Comparison of ENCODE assay signal across 11 mouse cellular contexts in genomic region chr15:31381936-31382468, GRCm38 (mm10). TPM values are rescaled to one million over a fixed set of nuclear protein-coding genes. Genes with fewer than 3 reads are reported as not detected.
DNase-seq lines count a peak whose midpoint lies in the region; ATAC-seq and TF ChIP-seq lines count a peak whose summit lies in the region.
"Had no signal": no experiment of that assay in that cellular context is flagged by ENCODE, and none has a peak within 500 bp of the region (broad histone marks: within the 10 kb centered on the region; RNA-seq: fewer than 3 reads in every experiment).

No protein-coding gene starts in this region.

- H3K4me2 ChIP-seq in heart, embryonic 16.5 days (ENCODE audit: low read depth, low read length), result no peak overlapping the region; the same call in 1 of the 2 replicates
- H3K4me2 ChIP-seq: limb, embryonic 12.5 days had no signal

- H3K36me3 ChIP-seq in G1E (replicated peaks), result no peaks in the 10 kb centered on the region
- no peaks in the 10 kb centered on the region for H3K36me3 ChIP-seq in heart, embryonic 16.5 days (ENCODE audit: control insufficient read depth, insufficient read depth)
- H3K36me3 ChIP-seq: forebrain, embryonic 10.5 days; limb, embryonic 12.5 days had no signal

- peaks cover 14% of the 10 kb centered on the region for H3K4me1 ChIP-seq in G1E (ENCODE audit: insufficient read depth, low read depth, low read length)
- peaks cover 7% of the 10 kb centered on the region for H3K4me1 ChIP-seq in heart, embryonic 16.5 days (ENCODE audit: control insufficient read depth, insufficient read depth, low read length)
- H3K4me1 ChIP-seq: forebrain, embryonic 10.5 days; limb, embryonic 12.5 days had no signal

- no peak overlapping the region for H3K9ac ChIP-seq in heart, embryonic 16.5 days (ENCODE audit: low read length)
- H3K9ac ChIP-seq: limb, embryonic 12.5 days had no signal

- H3K9me3 ChIP-seq in G1E (replicated peaks), result peaks cover 1% of the 10 kb centered on the region; the same call in 1 of the 2 replicates
- H3K9me3 ChIP-seq in heart, embryonic 16.5 days (replicated peaks; ENCODE audit: control insufficient read depth, low read length), result no peaks in the 10 kb centered on the region; the same call in 1 of the 2 replicates

- no peak overlapping the region for H3K4me3 ChIP-seq in G1E (ENCODE audit: low read depth, low read length)
- no peak overlapping the region for H3K4me3 ChIP-seq in heart, embryonic 16.5 days (ENCODE audit: low read length)
- H3K4me3 ChIP-seq: forebrain, embryonic 10.5 days; limb, embryonic 12.5 days had no signal

- in situ Hi-C loops in Patski (cut with MboI; ENCODE audit: low pct_unique_long_range_greater_than_20kb), result no loop called here

- TF ChIP-seq CTCF in G1E (IDR thresholded peaks at IDR 0.05; ENCODE audit: low read depth, low read length), result no peak
- no peak for TF ChIP-seq CTCF in Patski (IDR thresholded peaks at IDR 0.05)

- ATAC-seq in G1E (ENCODE audit: extremely low read depth, insufficient number of reproducible peaks, low FRiP score, poor library complexity, severe bottlenecking) (peak; percentile 34; the same call in 1 of the 2 replicates), Patski (peak; percentile 31)
- peak; percentile 70 for ATAC-seq in heart, embryonic 16.5 days (replicated peaks; ENCODE audit: extremely low read depth, insufficient read depth, low FRiP score)

- WGBS in heart, embryonic 16.5 days, result 20% methylated on average over 11 of the region's 11 CpGs

- DNase-seq in G1E (ENCODE audit: low spot score) (no peak), Patski (ENCODE audit: low read depth, low spot score) (no peak)
- peak; percentile 74 to 86 for DNase-seq in kidney, postnatal 36 days
- DNase-seq in cerebellum, adult 9-11 months, result no peak
- no peak for DNase-seq in layer of hippocampus, adult 11-12 months (ENCODE audit: low spot score)
- DNase-seq in T-cell, adult 2 months (ENCODE audit: low spot score), result no peak
- no peak for DNase-seq in thymus, postnatal 0 days (ENCODE audit: low spot score)
- DNase-seq: thymus, postnatal 25 days had no signal

- CTCF ChIA-PET in Patski (lab: Charles Lee), result no interaction called here

- no peak overlapping the region for H3K27ac ChIP-seq in heart, embryonic 16.5 days (ENCODE audit: low read length)
- H3K27ac ChIP-seq: forebrain, embryonic 10.5 days; limb, embryonic 12.5 days had no signal

- POLR2A ChIA-PET in Patski (lab: Charles Lee), result no interaction called here

- H3K27me3 ChIP-seq in G1E (ENCODE audit: insufficient read depth, low read length) (peaks cover 1% of the 10 kb centered on the region; the same call in 1 of the 2 replicates), Patski (no peaks in the 10 kb centered on the region)
- no peaks in the 10 kb centered on the region for H3K27me3 ChIP-seq in heart, embryonic 16.5 days (ENCODE audit: control insufficient read depth, insufficient read depth, low read length)
- H3K27me3 ChIP-seq: limb, embryonic 12.5 days had no signal

RNA-seq across cellular contexts. Expression of gene Ankrd33b, which starts 14.5 kb away (rescaled TPM):
- not detected in 2 replicates for total RNA-seq in G1E (2014; fragmentation: Nextera tagmentation)
- 0.11 and 0.23 TPM in 2 replicates for total RNA-seq in G1E (2017)
- polyA plus RNA-seq in G1E (2012), result not detected in 2 replicates
- 9.3 TPM for polyA plus RNA-seq in Patski (2021)
- 4.6 and 5.4 TPM in 2 replicates for polyA plus RNA-seq in heart, embryonic 16.5 days (2015; fragmentation: Nextera tagmentation; extraction: Ambion mirVana)
- 10.8 and 11.2 TPM in 2 replicates for polyA plus RNA-seq in thymus, postnatal 0 days (2015; fragmentation: Nextera tagmentation; extraction: Ambion mirVana)

Comparison
In these comparisons a context has a peak if more than half of its experiments do, and no peak if none do; other contexts are left out.
1. DNase-seq: peak in kidney, postnatal 36 days (2 of 2); none in G1E (single experiment), Patski (single experiment), cerebellum, adult 9-11 months (single experiment), layer of hippocampus, adult 11-12 months (single experiment), T-cell, adult 2 months (single experiment) and thymus, postnatal 0 days (single experiment).
2. Peak in every context shown above with its lines, with median percentiles within 50 percentile points of each other: ATAC-seq.